Mouse (Mus musculus): ENCODE measurements around the gene Tex33. TPM values are rescaled to one million over a fixed set of nuclear protein-coding genes. Genes with fewer than 3 reads are reported as not detected.

Gene Tex33
- polyA plus RNA-seq, 1 experiment from 2014 or later = not detected

GRCm38 (mm10) chr15:78428391-78429138, 32.9 kb upstream of the Tex33 start, which contains the start of gene Kctd17:
Gene Kctd17, plus strand, starts transcription at chr15:78428564.
- H3K4me1 ChIP-seq (ENCODE audit: control insufficient read depth in 2 of 2, insufficient read depth in 2 of 2, low read length in 2 of 2) = peaks cover 6 to 7% of the 10 kb centered on the region in 2 experiments
- no peaks in the 10 kb centered on the region for H3K9me3 ChIP-seq (ENCODE audit: control insufficient read depth, low read length)
- H3K9ac ChIP-seq (ENCODE audit: low read length) = peak within 1 kb of the TSS; percentile 74
- peak; percentile 60; the same call in 1 of the 2 replicates for ATAC-seq (ENCODE audit: insufficient number of reproducible peaks, insufficient read depth, low FRiP score, low read depth)
- under 1% methylated on average over 50 of the region's 52 CpGs for WGBS
- H3K27me3 ChIP-seq (ENCODE audit: control insufficient read depth, insufficient read depth, low read length) = peaks cover 3% of the 10 kb centered on the region; the same call in 1 of the 2 replicates
- peak within 1 kb of the TSS; percentile 66 for H3K4me3 ChIP-seq (ENCODE audit: control insufficient read depth in 1 of 2, insufficient read depth in 1 of 2, low read depth in 1 of 2, low read length in 2 of 2)
- H3K4me2 ChIP-seq (ENCODE audit: low read length) = peak within 1 kb of the TSS; percentile 89
- peaks cover under 1% of the 10 kb centered on the region; the same call in 1 of the 2 replicates for H3K36me3 ChIP-seq (ENCODE audit: control insufficient read depth, insufficient read depth, low read length)
- peak within 1 kb of the TSS in 1 of 2 experiments; percentile 66; a peak in 2 of 4 replicates for H3K27ac ChIP-seq (replicated peaks in 1 of 2; ENCODE audit: control insufficient read depth in 1 of 2, insufficient read depth in 1 of 2, low read depth in 2 of 2, low read length in 2 of 2)

- Histone ChIP-seq H3K27me3 (ENCODE audit: control insufficient read depth, insufficient read depth, low read length) (peaks cover 13% of the 10 kb centered on the region; the same call in 1 of the 2 replicates), H3K4me2 (ENCODE audit: low read length) (no peak overlapping the region), H3K4me3 (ENCODE audit: control insufficient read depth in 1 of 2, insufficient read depth in 1 of 2, low read depth in 1 of 2, low read length in 2 of 2) (no peak overlapping the region), H3K9ac (ENCODE audit: low read length) (no peak overlapping the region), H3K9me3 (ENCODE audit: control insufficient read depth, low read length) (no peaks in the 10 kb centered on the region), H3K36me3 (ENCODE audit: control insufficient read depth, insufficient read depth, low read length) (no peaks in the 10 kb centered on the region), H3K4me1 (ENCODE audit: control insufficient read depth in 2 of 2, insufficient read depth in 2 of 2, low read length in 2 of 2) (peaks cover 6 to 7% of the 10 kb centered on the region in 2 experiments), H3K27ac (replicated peaks in 1 of 2; ENCODE audit: control insufficient read depth in 1 of 2, insufficient read depth in 1 of 2, low read depth in 2 of 2, low read length in 2 of 2) (no peak overlapping the region)
- no peak for ATAC-seq (ENCODE audit: insufficient number of reproducible peaks, insufficient read depth, low FRiP score, low read depth)
- 54% methylated on average over 4 of the region's 4 CpGs for WGBS
Measured at GRCm38 (mm10) chr15:78425230-78425629, 29.5 kb upstream of the Tex33 start.

GRCm38 (mm10) chr15:78424507-78424906, 28.8 kb upstream of the Tex33 start:
- H3K4me1 ChIP-seq (ENCODE audit: control insufficient read depth in 2 of 2, insufficient read depth in 2 of 2, low read length in 2 of 2) = peaks cover 4 to 6% of the 10 kb centered on the region in 2 experiments
- no peak overlapping the region; the same call in 1 of the 2 replicates for H3K9ac ChIP-seq (ENCODE audit: low read length)
- peaks cover 13% of the 10 kb centered on the region; the same call in 1 of the 2 replicates for H3K27me3 ChIP-seq (ENCODE audit: control insufficient read depth, insufficient read depth, low read length)
- no peak overlapping the region for H3K27ac ChIP-seq (replicated peaks in 1 of 2; ENCODE audit: control insufficient read depth in 1 of 2, insufficient read depth in 1 of 2, low read depth in 2 of 2, low read length in 2 of 2)
- 12% methylated on average over 11 of the region's 11 CpGs for WGBS
- no peaks in the 10 kb centered on the region for H3K36me3 ChIP-seq (ENCODE audit: control insufficient read depth, insufficient read depth, low read length)
- no peak for ATAC-seq (ENCODE audit: insufficient number of reproducible peaks, insufficient read depth, low FRiP score, low read depth)
- no peak overlapping the region for H3K4me3 ChIP-seq (ENCODE audit: control insufficient read depth in 1 of 2, insufficient read depth in 1 of 2, low read depth in 1 of 2, low read length in 2 of 2)
- no peak overlapping the region for H3K4me2 ChIP-seq (ENCODE audit: low read length)
- H3K9me3 ChIP-seq (ENCODE audit: control insufficient read depth, low read length) = no peaks in the 10 kb centered on the region

- Histone ChIP-seq H3K36me3 (ENCODE audit: control insufficient read depth, insufficient read depth, low read length) (no peaks in the 10 kb centered on the region), H3K4me1 (ENCODE audit: control insufficient read depth in 2 of 2, insufficient read depth in 2 of 2, low read length in 2 of 2) (no peaks in the 10 kb centered on the region), H3K27me3 (ENCODE audit: control insufficient read depth, insufficient read depth, low read length) (peaks cover 10% of the 10 kb centered on the region; the same call in 1 of the 2 replicates), H3K27ac (replicated peaks in 1 of 2; ENCODE audit: control insufficient read depth in 1 of 2, insufficient read depth in 1 of 2, low read depth in 2 of 2, low read length in 2 of 2) (no peak overlapping the region), H3K9ac (ENCODE audit: low read length) (no peak overlapping the region), H3K4me3 (ENCODE audit: control insufficient read depth in 1 of 2, insufficient read depth in 1 of 2, low read depth in 1 of 2, low read length in 2 of 2) (no peak overlapping the region), H3K9me3 (ENCODE audit: control insufficient read depth, low read length) (no peaks in the 10 kb centered on the region), H3K4me2 (ENCODE audit: low read length) (no peak overlapping the region)
- no peak for ATAC-seq (ENCODE audit: insufficient number of reproducible peaks, insufficient read depth, low FRiP score, low read depth)
- WGBS = 12% methylated on average over 16 of the region's 16 CpGs
Measured at GRCm38 (mm10) chr15:78422046-78422956, 26.6 kb upstream of the Tex33 start.

GRCm38 (mm10) chr15:78420395-78420794, 24.7 kb upstream of the Tex33 start:
- Histone ChIP-seq H3K27ac (replicated peaks in 1 of 2; ENCODE audit: control insufficient read depth in 1 of 2, insufficient read depth in 1 of 2, low read depth in 2 of 2, low read length in 2 of 2) (no peak overlapping the region), H3K27me3 (ENCODE audit: control insufficient read depth, insufficient read depth, low read length) (peaks cover 10% of the 10 kb centered on the region; the same call in 1 of the 2 replicates), H3K9me3 (ENCODE audit: control insufficient read depth, low read length) (no peaks in the 10 kb centered on the region), H3K4me3 (ENCODE audit: control insufficient read depth in 1 of 2, insufficient read depth in 1 of 2, low read depth in 1 of 2, low read length in 2 of 2) (no peak overlapping the region), H3K4me2 (ENCODE audit: low read length) (no peak overlapping the region), H3K36me3 (ENCODE audit: control insufficient read depth, insufficient read depth, low read length) (no peaks in the 10 kb centered on the region), H3K9ac (ENCODE audit: low read length) (no peak overlapping the region), H3K4me1 (ENCODE audit: control insufficient read depth in 2 of 2, insufficient read depth in 2 of 2, low read length in 2 of 2) (no peaks in the 10 kb centered on the region)
- WGBS = 71% methylated on average over 13 of the region's 13 CpGs
- no peak for ATAC-seq (ENCODE audit: insufficient number of reproducible peaks, insufficient read depth, low FRiP score, low read depth)

- no peak overlapping the region for H3K4me2 ChIP-seq (ENCODE audit: low read length)
- H3K4me3 ChIP-seq (ENCODE audit: control insufficient read depth in 1 of 2, insufficient read depth in 1 of 2, low read depth in 1 of 2, low read length in 2 of 2) = no peak overlapping the region
- no peak overlapping the region for H3K27ac ChIP-seq (replicated peaks in 1 of 2; ENCODE audit: control insufficient read depth in 1 of 2, insufficient read depth in 1 of 2, low read depth in 2 of 2, low read length in 2 of 2)
- H3K9me3 ChIP-seq (ENCODE audit: control insufficient read depth, low read length) = no peaks in the 10 kb centered on the region
- H3K36me3 ChIP-seq (ENCODE audit: control insufficient read depth, insufficient read depth, low read length) = no peaks in the 10 kb centered on the region
- H3K9ac ChIP-seq (ENCODE audit: low read length) = no peak overlapping the region
- 53% methylated on average over 4 of the region's 4 CpGs for WGBS
- H3K4me1 ChIP-seq (ENCODE audit: control insufficient read depth in 2 of 2, insufficient read depth in 2 of 2, low read length in 2 of 2) = peaks cover 6 to 7% of the 10 kb centered on the region in 2 experiments
- peaks cover 12% of the 10 kb centered on the region for H3K27me3 ChIP-seq (ENCODE audit: control insufficient read depth, insufficient read depth, low read length)
- ATAC-seq (ENCODE audit: insufficient number of reproducible peaks, insufficient read depth, low FRiP score, low read depth) = no peak
Measured at GRCm38 (mm10) chr15:78416937-78417336, 21.2 kb upstream of the Tex33 start.

- WGBS = 90% methylated on average over 8 of the region's 8 CpGs
- no peaks in the 10 kb centered on the region for H3K9me3 ChIP-seq (ENCODE audit: control insufficient read depth, low read length)
- no peak for ATAC-seq (ENCODE audit: insufficient number of reproducible peaks, insufficient read depth, low FRiP score, low read depth)
Measured at GRCm38 (mm10) chr15:78414157-78414556, 18.4 kb upstream of the Tex33 start.

More at GRCm38 (mm10) chr15:78414157-78414556, 18.4 kb upstream of the Tex33 start:
- H3K4me1 ChIP-seq (ENCODE audit: control insufficient read depth in 2 of 2, insufficient read depth in 2 of 2, low read length in 2 of 2) = peaks cover 9 to 15% of the 10 kb centered on the region in 2 experiments
- H3K27me3 ChIP-seq (ENCODE audit: control insufficient read depth, insufficient read depth, low read length) = peaks cover 31% of the 10 kb centered on the region
- H3K4me2 ChIP-seq (ENCODE audit: low read length) = no peak overlapping the region
- no peaks in the 10 kb centered on the region for H3K36me3 ChIP-seq (ENCODE audit: control insufficient read depth, insufficient read depth, low read length)
- no peak overlapping the region for H3K27ac ChIP-seq (replicated peaks in 1 of 2; ENCODE audit: control insufficient read depth in 1 of 2, insufficient read depth in 1 of 2, low read depth in 2 of 2, low read length in 2 of 2)
- no peak overlapping the region for H3K9ac ChIP-seq (ENCODE audit: low read length)
- no peak overlapping the region for H3K4me3 ChIP-seq (ENCODE audit: control insufficient read depth in 1 of 2, insufficient read depth in 1 of 2, low read depth in 1 of 2, low read length in 2 of 2)
